Mouse (Mus musculus) liver, embryonic 11.5 days (tissue): ENCODE data around the gene Zfp318. TPM values are rescaled to one million over a fixed set of nuclear protein-coding genes. Genes with fewer than 3 reads are reported as not detected.

Source experiments
- ATAC-seq: fragments of 200-750 bp; cut with Nextera tagmentation; replicated peaks from 2 replicates; pipeline ENCODE4 v1.8.0; 2017; ENCODE audit warnings: moderate number of reproducible peaks, mild to moderate bottlenecking, moderate TSS enrichment, moderate library complexity; ENCODE audit not compliant: low FRiP score
- DNase-seq: peaks from one replicate; pipeline ENCODE4 v3.0.0-alpha.2; 2017; ENCODE audit warnings: low spot score
- H3K27ac ChIP-seq: fragments of 300-500 bp; sonication (generic); 2 replicates; pipeline ENCODE4 v1.5.1; 2014; ENCODE audit warnings: mild to moderate bottlenecking, low read depth, low read length, control low read depth
- H3K27me3 ChIP-seq: fragments of 300-500 bp; sonication (generic); replicated peaks from 2 replicates; pipeline ENCODE4 v1.6.1; 2014; ENCODE audit warnings: low read length, mixed read lengths; ENCODE audit not compliant: control insufficient read depth, insufficient read depth
- H3K36me3 ChIP-seq: fragments of 300-500 bp; sonication (generic); 2 replicates; pipeline ENCODE4 v1.6.1; 2014; ENCODE audit warnings: mild to moderate bottlenecking, low read length, moderate library complexity, mixed read lengths; ENCODE audit not compliant: control insufficient read depth, insufficient read depth
- H3K4me1 ChIP-seq: fragments of 300-500 bp; sonication (generic); replicated peaks from 2 replicates; pipeline ENCODE4 v1.6.1; 2014; ENCODE audit warnings: low read length, mixed read lengths; ENCODE audit not compliant: control insufficient read depth, insufficient read depth
- H3K4me2 ChIP-seq: fragments of 300-500 bp; sonication (generic); 2 replicates; pipeline ENCODE4 v1.6.1; 2014; ENCODE audit warnings: mild to moderate bottlenecking, control low read depth, moderate library complexity
- H3K4me3 ChIP-seq: fragments of 300-500 bp; sonication (generic); 2 replicates; pipeline ENCODE4 v1.5.1; 2014; ENCODE audit warnings: low read depth, low read length, control low read depth
- H3K9ac ChIP-seq: fragments of 300-500 bp; sonication (generic); 2 replicates; pipeline ENCODE4 v1.6.1; 2014; ENCODE audit warnings: low read depth, low read length, control low read depth
- H3K9me3 ChIP-seq: fragments of 300-500 bp; sonication (generic); 2 replicates; pipeline ENCODE4 v1.6.1; 2016; ENCODE audit warnings: low read length, inconsistent platforms, mixed read lengths; ENCODE audit not compliant: control insufficient read depth
- WGBS: fragments of 180-500 bp; shearing (Covaris S2); extraction: QIAGEN DNeasy Blood & Tissue Kit; methylation state at CpG from one replicate; pipeline ENCODE4 v1.1.7; 2014; 5-methylcytosine and 5-hydroxymethylcytosine counted together
- polyA plus RNA-seq: library from polyadenylated mRNA; unstranded; fragments of >200 nt; fragmentation: Nextera tagmentation; extraction: Ambion mirVana; gene quantifications from 2 replicates; pipeline ENCODE4 v1.2.1, GENCODE M21; 2014

Gene Zfp318
- 5.7 and 6.3 TPM in 2 replicates for polyA plus RNA-seq

DNA sequence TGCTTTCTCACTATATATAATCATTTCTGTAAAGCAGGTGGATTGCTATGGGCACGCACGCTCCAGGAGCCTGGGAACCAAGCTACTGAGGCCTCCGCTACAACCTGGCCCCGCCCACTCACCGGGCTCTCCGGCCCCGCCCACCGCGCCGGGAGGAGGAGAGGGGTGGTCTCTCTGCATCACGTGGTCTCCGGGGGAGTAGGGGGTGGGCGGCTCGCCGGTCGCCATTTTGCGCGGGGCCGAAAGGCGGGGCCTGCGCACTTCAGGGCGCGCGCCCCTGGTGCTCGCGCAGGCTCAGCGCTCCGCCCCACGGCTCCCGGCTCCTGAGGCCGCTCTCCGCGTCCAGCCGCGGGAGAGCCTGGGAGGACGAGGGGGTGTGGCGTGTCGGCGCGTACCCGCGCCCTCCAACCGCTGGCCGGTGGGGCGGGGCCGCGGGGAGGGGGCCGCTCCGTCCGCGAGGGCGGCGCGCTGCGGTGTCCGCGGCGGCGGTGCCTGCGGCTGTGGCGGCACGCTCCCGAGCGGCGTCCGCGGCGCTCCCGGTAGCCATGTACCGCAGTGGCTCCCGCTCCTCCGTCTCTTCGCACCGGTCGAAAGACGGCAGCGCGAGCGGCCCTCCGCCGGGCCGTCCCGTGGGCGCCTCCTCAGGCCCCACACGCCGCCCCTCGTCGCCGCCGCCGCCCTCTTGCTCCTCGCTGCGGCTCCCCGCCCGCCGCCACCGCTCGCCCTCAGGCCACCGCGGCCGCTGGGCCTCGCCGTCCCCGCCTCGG lies at the start of gene Zfp318:
TSS of gene Zfp318 (plus strand) at position 438 of the 767 bp plus-strand sequence.
- peak within 1 kb of the TSS; percentile 97 for H3K4me2 ChIP-seq

DNA sequence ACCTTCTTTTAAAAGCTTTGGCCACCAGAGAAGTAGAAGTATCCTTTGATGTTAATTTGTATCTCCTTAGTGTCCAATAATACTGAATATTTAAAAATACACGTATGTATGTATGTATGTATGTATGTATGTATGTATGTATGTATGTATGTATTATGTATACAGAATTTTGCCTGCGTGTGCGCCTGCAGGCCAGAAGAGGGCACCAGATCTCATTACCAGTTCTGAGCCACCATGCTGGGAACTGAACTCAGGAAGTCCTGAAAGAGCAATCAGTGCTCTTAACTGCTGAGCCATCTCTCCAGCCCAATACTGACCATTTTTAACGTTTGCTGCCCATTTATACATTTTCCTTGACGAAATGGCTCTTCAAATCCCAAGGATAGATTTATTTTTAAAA lies 47.1 kb upstream of the Zfp318 start:
- no peaks in the 10 kb centered on the region for H3K9me3 ChIP-seq
- H3K4me2 ChIP-seq: no peak overlapping the region
- no peak for ATAC-seq
- 0 out of 2 replicates have a peak, but pooled peaks cover 2% of the 10 kb centered on the region for H3K4me1 ChIP-seq
- H3K36me3 ChIP-seq: no peaks in the 10 kb centered on the region
- 13% methylated on average over 5 of the region's 5 CpGs for WGBS
- DNase-seq: no peak
- no peaks in the 10 kb centered on the region for H3K27me3 ChIP-seq
- no peak overlapping the region for H3K27ac ChIP-seq
- H3K4me3 ChIP-seq: no peak overlapping the region
- no peak overlapping the region for H3K9ac ChIP-seq

More for the DNA sequence above, at the start of gene Zfp318:
- WGBS: under 1% methylated on average over 37 of the region's 105 CpGs
- Histone ChIP-seq H3K36me3 (peaks cover 2% of the 10 kb centered on the region; the same call in 1 of the 2 replicates), H3K27me3 (no peaks in the 10 kb centered on the region), H3K9ac (peak within 1 kb of the TSS; percentile 94), H3K9me3 (no peaks in the 10 kb centered on the region), H3K4me1 (peaks cover 5% of the 10 kb centered on the region; the same call in 1 of the 2 replicates), H3K27ac (peak within 1 kb of the TSS; percentile 86), H3K4me3 (peak within 1 kb of the TSS; percentile 88)
- ATAC-seq: peak; percentile 98
- DNase-seq: peak; percentile 99

DNA sequence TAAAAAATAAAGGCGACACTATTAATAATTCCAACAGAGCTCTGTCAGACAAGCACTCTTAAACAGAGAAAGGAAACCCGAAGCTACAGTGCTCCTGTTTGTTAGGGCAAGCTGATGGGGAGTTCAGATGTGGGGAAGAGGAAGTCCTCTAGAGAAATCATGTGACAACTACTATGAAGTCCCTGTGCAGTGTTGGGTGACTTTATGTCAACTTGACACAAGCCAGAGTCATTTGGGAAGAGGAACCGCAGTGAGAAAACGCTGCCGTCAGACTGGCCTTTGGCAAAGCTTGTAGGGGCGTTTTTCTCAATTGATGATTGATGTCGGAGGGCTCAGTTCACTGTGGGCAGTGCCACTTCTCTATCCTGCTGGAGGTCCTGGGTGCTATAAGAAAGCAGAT lies 42.3 kb upstream of the Zfp318 start:
- no peaks in the 10 kb centered on the region for H3K36me3 ChIP-seq
- no peak overlapping the region for H3K9ac ChIP-seq
- H3K27ac ChIP-seq: no peak overlapping the region
- DNase-seq (no peak), ATAC-seq (no peak)
- no peaks in the 10 kb centered on the region for H3K27me3 ChIP-seq
- 42% methylated on average over 7 of the region's 7 CpGs for WGBS
- H3K4me1 ChIP-seq: no peaks in the 10 kb centered on the region
- H3K9me3 ChIP-seq: peaks cover 8% of the 10 kb centered on the region; the same call in 1 of the 2 replicates
- no peak overlapping the region for H3K4me3 ChIP-seq
- H3K4me2 ChIP-seq: no peak overlapping the region

DNA sequence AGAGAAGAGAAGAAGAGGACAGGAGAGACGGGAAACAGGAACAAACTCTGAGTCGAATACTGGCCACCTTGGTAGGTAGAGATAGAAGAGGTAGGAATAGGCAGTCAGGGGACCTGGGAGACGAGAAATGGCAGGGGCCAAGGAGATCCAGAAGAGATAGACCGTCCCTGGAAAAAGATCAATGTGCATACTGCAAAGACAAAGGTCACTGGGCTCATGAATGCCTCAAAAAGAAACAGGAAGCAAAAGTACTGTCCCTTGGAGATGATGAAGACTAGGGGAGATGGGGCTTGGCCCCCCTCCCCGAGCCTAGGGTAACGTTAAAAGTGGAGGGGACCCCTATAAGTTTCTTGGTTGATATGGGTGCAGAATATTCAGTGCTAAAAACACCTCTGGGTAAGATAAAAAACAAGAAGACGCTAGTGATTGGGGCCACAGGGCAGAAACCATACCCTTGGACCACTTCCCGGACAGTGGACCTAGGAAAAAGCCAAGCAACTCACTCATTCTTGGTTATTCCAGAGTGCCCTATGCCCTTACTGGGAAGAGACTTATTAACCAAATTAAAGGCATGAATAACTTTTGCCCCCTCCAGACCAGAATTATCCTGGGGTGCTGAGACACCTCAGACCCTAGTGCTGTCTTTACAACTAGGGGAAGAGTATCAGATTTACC lies 32.4 kb upstream of the Zfp318 start:
- ATAC-seq: no peak
- Histone ChIP-seq H3K9ac (no peak overlapping the region), H3K36me3 (no peaks in the 10 kb centered on the region), H3K4me1 (no peaks in the 10 kb centered on the region), H3K27ac (no peak overlapping the region), H3K27me3 (no peaks in the 10 kb centered on the region), H3K9me3 (peaks cover 3% of the 10 kb centered on the region; the same call in 1 of the 2 replicates), H3K4me2 (no peak overlapping the region), H3K4me3 (no peak overlapping the region)
- 76% methylated on average over 8 of the region's 8 CpGs for WGBS
- DNase-seq: no peak

DNA sequence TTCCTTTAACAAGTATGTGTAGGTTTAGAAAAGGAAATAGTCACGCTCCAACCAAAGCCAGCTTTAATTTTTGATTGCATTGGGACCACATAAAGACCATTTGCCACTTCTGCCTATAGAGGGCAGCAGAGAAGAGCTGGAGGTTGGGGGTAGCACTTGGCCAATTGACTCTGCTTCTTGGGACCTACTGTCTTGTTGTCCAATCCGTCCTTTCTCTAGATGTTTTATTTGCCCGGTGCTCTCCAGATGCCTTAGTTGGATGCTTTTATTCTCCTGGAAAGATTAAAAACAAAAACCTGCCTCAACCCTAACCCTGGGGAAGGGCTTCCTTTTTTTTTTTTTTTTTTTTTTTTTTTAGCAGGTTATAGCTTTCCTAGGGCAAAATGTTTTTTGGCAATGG lies 11.7 kb upstream of the Zfp318 start:
- no peaks in the 10 kb centered on the region for H3K4me1 ChIP-seq
- ATAC-seq: no peak
- no peak overlapping the region for H3K9ac ChIP-seq
- WGBS: 60% methylated on average over 3 of the region's 3 CpGs
- no peaks in the 10 kb centered on the region for H3K9me3 ChIP-seq
- H3K36me3 ChIP-seq: no peaks in the 10 kb centered on the region
- DNase-seq: no peak
- H3K27ac ChIP-seq: no peak overlapping the region
- H3K4me3 ChIP-seq: no peak overlapping the region
- H3K4me2 ChIP-seq: no peak overlapping the region
- H3K27me3 ChIP-seq: no peaks in the 10 kb centered on the region

DNA sequence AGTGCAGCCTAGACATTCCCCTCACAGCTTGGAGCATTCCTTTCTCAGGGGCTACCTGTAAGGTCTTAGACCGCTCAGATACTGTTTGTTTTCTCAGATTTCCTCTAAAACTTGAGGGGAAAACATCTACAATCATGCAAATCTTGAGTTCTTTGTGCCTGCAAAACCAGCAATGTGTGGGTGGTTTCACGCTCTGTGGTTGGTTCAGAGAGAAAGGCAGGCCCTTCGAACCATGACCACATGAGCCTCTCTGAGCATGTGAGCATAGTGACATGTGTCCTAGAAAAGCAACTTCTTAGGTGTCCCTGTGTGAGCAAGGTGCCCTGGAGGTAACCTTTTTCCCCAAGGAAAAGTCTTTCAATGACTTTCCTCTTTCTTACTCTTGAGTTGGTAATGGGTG lies 5.0 kb upstream of the Zfp318 start:
- H3K4me3 ChIP-seq: no peak overlapping the region
- H3K27ac ChIP-seq: no peak overlapping the region
- H3K4me1 ChIP-seq: no peaks in the 10 kb centered on the region; the same call in 1 of the 2 replicates
- no peaks in the 10 kb centered on the region for H3K36me3 ChIP-seq
- ATAC-seq (no peak), DNase-seq (no peak)
- 83% methylated on average over 3 of the region's 3 CpGs for WGBS
- no peak overlapping the region for H3K4me2 ChIP-seq
- H3K9me3 ChIP-seq: no peaks in the 10 kb centered on the region
- H3K27me3 ChIP-seq: no peaks in the 10 kb centered on the region
- no peak overlapping the region for H3K9ac ChIP-seq

DNA sequence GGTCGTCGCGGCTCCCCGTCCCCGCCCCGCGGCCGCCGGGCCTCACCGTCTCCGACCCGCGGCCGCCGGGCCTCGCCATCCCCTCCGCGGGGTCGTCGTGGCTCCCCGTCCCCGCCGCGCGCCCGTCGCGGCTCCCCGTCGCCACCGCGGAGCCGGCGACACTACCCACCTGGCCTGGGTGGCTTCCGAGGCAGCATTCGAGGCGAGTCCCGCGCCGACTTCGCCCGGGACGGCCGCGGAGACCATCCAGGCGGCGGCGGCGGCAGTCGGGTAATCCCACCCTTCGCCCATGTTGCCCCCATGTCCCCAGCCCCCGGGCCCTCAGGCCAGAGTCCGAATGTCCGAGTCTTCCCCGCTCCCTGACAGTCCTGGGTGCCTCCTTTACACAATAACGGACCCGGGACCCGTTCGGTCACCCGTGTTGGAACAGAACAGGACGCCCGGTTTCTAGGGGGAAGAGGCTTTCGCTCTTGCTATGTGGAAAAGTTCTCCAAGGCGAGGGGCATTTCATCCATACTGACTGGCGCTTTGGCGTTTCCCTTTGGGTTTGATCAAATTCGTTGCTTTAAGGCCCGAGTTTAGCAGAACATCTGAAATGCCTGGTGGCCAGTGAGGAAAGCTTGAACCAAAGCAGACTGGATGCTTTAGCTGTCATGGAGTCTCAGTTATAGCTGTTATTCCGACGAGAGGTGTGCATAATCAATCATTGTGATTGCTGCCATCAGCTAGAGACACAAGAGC lies 700 bp downstream of the Zfp318 start:
- Histone ChIP-seq H3K27me3 (no peaks in the 10 kb centered on the region), H3K27ac (peak overlapping the region; percentile 86), H3K4me2 (peak overlapping the region; percentile 97), H3K4me1 (peaks cover 5% of the 10 kb centered on the region; the same call in 1 of the 2 replicates), H3K36me3 (peaks cover 2% of the 10 kb centered on the region), H3K4me3 (peak overlapping the region; percentile 88), H3K9me3 (no peaks in the 10 kb centered on the region), H3K9ac (peak overlapping the region; percentile 94)
- ATAC-seq (no peak), DNase-seq (peak; percentile 62)
- 2% methylated on average over 70 of the region's 70 CpGs for WGBS

DNA sequence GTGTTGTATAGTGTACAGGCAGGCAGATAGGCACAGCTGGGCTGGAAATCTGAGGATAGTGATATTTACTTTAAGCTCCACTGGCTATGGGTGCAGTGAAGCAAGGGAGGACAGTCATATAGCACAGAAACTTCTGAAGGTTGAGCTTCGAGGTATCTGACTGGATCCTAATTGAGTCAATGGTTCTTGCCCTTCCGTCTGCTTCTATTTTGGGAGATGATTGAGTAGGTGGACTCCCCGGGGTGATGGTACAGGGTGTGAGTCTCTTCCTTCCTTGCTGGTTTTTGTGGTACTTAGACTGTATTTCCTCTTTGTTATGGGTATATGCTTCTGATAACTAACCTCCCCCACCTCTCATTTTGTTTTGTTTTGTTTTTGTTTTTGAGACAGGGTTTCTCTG lies 4.7 kb downstream of the Zfp318 start:
- H3K36me3 ChIP-seq: peaks cover 6% of the 10 kb centered on the region
- 61% methylated on average over 3 of the region's 3 CpGs for WGBS
- H3K4me2 ChIP-seq: no peak overlapping the region
- H3K9me3 ChIP-seq: no peaks in the 10 kb centered on the region
- H3K4me1 ChIP-seq: peaks cover 5% of the 10 kb centered on the region; the same call in 1 of the 2 replicates
- H3K4me3 ChIP-seq: no peak overlapping the region
- DNase-seq (no peak), ATAC-seq (no peak)
- no peaks in the 10 kb centered on the region for H3K27me3 ChIP-seq
- H3K9ac ChIP-seq: no peak overlapping the region
- no peak overlapping the region for H3K27ac ChIP-seq
